Mouse (Mus musculus) embryo, embryonic 11.5 days (tissue): ENCODE results near the gene Morn1.
"Not testable (repeated sequence)": the region's sequence is repeated elsewhere in the genome, so short reads cannot be mapped to it uniquely, and the experiment has no call there.

ENCODE experiments used
- DNase-seq: peaks from one replicate; pipeline ENCODE4 v3.0.0-alpha.2; 2012; ENCODE audit warnings: low read depth, low spot score

The Morn1 gene

DNA sequence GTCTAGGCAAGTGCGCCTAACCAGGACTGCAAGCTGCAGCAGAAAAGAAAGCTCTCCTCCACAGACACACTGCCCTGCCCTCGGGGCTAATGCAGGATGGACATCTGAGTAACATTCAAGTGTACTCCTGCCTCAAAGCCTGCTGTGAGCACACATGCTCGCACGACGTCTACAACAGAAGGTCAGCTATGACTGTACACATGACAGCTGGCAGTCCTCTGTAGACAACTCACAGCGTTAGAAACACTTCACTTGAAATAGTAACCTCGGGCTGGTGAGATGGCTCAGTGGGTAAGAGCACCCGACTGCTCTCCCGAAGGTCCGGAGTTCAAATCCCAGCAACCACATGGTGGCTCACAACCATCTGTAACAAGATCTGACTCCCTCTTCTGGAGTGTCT is 7.6 kb upstream of the Morn1 start:
- not testable (repeated sequence) for DNase-seq

DNA sequence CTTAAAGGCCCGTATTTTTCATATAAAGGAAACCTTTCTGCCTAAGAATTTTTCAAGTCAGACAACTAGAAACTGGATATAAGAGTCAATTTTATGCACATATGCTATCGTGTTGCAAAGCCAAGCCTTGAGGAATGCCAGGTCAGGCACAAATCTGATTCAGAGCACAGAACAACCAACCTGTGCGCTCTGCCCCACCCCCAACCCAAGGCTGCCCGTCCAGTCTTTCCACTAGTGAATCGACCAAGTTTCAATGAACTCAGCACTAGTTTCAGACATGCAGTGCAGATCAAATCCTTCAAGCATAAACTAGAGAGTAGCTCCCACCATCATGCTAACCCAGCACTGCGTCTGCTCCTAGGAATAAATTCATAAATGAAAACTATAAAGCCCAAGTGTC is 6.7 kb upstream of the Morn1 start:
- DNase-seq = no peak

DNA sequence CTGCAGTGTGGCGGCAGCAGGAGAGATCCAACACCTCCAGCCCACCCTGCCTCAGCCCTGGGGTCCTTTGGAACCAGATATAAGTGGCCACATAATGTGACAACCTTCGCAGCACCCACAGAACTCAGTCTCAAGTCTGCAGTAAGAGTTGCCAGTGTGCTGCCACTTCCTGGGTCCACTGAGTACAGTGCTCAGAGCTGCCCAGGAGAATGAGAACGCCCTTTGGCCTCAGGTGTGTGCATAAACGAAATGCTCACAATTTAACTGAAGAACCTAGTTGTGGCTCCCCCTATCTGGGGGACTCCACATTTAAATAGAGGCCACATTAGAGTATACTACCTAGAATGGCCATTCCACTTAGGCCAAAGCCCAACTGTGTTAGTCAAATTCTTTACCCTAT is 2.8 kb upstream of the Morn1 start:
- DNase-seq = no peak

DNA sequence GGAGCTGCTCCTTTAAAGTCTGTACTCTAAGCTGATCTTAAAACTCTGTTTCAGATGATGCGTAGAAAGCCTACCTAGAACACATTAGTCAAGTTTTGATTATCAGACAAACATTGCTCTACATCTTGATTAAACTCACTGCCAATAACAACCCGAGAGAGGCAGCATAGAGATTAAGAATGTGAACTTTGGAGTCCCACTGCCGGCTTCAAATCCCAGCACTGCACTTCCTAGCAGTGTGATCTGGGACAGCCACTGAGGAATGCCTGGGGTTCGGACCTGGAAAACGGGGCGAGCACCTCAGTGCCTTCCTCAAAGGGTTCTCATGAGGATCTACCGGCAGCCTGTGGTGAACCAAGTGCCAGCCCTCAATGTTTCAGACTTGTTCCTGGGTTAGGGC is 2.0 kb upstream of the Morn1 start:
- DNase-seq = no peak

DNA sequence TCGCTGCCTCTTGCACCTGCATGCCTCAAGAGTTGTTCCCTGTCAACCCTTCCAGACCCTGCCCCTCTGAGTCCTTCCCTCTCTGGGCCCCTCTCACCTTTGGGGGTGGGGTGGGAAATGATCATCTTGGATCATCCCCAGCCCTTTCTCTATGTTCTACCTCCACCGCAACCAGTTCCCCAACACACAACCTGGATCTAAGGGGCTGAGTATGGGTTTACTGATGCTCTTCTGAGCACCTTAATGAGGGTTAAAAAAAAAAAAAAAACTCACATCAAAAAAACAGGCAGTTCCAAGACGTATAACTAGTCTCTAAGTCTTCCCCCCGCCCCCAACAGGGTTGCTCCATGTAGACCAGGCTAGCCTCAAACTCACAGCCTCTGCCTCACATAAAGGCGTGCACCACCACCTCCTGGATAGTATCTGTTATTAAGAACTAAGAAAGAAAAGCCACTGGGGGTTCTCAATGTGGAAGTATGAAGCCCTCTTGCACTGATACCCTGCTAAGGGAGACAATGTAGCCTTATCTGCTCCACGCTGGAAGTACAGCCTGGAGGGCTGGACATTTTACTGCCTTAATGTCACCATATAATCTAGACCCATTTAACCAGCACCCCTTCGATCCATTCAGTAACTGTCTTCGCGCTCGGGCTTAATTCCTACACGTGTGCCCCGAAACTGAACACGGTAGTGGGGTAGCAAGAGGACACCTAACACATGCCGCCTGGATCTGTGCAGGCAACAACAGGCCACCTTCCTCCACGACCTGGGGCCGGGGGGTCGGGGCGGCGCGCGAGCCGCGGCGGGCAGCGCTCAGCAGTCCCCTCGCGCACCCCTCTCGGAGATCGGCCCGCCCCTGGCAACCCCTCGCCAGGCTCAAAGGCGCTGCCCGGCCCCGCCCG is 920 bp upstream of the Morn1 start:
- no peak for DNase-seq

DNA sequence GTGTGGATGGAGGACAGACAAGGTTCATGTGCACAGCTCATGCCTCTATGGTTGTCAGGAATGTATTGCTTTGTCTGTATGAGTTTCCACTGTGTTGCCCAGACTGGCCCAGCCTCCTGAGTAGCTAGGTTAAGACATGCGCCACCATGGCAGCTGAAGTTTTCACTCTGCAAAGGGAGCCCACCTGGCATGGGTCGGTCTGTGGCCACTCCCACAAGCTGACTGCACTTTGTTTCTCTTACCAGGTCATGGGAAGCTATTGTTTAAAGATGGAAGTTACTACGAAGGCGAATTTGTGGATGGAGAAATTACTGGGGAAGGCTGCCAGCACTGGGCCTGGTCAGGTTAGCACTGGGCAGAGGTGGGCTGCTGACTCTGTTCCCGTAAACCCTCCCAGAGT is 2.9 kb downstream of the Morn1 start:
- DNase-seq = no peak

DNA sequence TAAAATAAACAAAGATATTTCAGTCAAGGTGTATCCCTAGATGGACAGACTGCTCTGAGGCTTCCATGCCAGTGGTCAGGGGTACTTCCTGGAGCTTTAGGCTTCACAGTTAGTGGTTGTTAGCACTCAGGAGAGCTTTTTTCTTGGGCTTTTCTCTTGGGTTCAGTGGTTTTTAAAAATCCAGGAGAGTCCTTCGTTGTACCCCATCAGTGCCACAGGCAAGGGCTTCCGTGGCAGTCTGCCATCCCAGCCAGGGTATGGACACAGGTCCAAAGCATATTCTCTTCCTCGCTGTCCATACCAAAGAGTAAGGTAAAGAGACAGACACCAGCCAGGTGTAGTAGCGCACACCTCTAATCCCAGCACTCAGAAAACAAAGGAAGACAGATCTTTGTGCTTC is 3.8 kb downstream of the Morn1 start:
- DNase-seq = no peak

DNA sequence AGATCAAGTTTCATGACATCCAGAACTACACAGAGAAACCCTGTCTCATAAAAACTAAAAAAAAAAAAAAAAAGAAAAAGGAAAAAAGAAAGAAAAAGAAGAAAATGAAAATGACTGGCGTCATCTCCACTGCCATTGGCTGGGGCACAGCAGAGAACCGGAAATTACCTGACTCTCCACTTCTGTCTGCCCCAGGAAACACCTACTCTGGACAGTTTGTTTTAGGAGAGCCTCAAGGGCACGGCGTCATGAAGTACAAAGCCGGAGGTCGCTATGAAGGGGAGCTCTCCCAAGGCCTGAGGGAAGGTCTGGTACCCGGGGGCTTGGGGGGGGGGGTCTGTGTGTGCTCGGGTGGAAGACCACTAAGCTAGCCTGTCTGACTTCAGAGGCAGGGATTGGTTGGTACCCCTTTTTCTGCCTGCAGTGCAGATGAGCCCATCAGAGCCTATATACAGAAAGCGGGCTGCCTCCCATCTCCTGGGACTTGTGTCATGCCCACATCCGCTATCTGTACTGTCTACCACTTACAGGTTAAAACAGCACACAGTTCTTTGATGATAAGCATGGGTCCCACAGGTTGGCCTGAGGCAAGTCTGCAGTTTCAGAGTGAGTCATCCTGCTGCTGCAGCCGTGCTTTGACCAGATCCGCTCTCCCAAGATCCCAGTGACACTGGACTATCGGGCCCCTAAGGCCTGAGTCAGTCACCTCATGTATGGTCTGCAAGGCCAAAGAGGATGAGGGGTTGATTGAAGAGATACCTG is 4.5 kb downstream of the Morn1 start:
- no peak for DNase-seq

DNA sequence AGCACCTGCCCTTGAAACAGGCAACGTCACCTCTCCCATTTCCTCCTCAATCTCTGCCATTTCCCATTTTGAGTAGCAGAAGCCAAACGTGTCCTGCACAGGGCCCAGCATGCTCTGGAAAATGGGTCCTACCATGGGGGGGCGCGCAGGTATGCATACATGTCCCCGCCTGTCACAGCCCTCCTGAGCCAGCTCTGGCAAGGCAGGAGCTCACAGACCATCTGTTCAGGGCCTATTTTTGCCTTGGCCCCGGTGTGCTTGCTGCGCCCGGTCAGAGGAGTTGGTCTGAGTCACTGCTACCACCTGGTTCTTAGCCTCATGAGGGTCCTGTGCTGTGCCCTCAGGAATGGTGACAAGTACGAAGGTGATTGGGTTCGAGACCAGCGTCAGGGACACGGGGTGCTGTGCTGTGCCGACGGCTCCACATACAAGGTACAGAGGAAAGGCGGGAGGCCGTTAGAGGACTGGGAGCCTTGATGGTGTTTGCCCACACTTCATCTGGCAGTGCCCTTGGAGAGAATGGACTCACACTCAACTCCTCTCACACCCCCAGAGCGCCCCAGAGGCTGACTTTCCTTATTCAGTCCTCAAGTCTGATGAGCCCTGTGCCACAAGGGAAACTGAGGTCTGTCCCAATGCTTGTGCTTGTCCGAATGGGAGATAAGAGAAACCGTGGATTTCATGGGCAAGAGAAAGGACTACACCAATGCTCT is 6.5 kb downstream of the Morn1 start:
- no peak for DNase-seq

DNA sequence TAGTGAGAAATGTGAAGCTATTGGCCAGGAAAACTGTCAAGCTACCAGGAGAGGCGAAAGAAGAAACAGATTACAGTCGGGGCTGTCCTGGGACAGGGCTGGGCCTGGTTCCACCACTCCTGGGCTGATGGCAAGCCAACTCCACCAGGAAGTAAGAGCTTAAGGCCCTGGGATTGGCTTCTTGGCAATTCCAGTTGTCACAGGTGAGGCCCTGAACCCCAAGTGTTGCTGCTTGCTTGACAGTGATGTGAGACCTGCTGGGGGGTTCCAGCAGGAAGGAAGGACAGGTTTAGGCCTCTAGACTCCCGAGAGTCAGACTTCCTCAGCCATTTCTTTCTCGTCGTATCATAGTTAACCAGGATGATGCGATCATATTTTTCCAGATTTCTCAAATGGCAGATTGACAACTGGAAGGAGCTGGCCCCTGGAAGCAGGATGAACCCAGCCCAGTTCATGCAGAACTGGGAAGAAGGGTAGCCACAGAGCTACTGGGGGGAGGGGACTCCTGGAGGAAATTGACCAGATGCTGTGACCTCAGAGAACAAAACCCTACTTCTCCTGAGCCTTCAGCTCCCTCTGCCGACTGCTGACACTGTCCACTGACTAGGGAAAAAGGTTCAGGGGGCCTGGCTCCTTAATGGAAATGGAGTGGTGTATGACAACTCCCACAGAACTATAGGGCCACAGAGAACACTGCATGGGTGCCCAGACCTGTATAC is 7.2 kb downstream of the Morn1 start:
- DNase-seq = no peak

DNA sequence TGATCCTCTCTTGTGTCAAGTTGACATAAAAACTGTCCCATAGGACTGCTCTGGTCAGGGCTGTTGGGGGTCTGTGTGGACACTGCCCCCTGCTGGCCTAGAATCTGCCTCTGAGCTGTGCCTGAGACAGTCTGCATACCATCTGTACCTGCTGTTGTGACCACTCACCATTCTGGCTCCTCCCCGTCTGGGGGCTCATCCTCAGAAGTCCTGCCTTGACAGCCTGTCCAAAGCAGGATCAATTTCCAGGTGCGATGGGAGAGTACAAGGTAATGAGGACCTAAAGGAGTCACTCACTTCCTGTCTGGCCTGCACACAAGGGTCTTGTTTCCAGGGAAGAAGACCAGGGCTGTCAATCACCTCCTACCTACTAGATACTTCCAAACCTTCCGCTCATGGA is 8.2 kb downstream of the Morn1 start:
- no peak for DNase-seq

DNA sequence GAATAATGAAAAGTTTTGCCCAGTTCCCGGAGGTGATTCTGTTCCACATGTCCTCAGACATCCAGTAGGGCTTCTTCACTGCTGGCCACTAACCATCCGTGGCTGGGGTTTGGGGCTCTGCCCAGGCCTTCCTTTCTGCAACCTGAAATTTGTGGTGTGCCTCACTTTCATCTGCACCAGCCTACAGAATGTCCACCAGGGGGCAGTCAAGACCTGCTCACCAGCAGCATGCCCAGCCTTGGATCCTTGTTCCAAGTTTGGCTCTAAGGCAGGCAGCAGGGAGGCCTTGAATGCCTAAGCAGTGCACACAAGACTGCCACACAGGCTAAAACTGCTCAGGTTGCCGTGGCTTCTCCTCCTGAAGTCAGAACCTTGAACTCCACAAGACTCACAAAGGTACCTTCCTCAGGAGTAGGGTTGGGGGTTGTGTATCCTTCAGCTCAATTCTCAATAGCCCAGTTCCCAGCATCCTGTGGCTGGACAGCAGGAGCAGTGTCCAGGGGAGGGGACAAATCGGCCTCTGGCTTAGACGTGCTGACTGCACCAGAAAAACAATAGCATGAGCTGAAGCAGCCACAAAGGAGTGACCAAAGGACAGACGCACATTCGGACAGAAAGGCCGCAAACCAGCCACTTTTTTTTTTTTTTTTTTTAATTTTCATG is 9.0 kb downstream of the Morn1 start:
- DNase-seq = peak; percentile 85

DNA sequence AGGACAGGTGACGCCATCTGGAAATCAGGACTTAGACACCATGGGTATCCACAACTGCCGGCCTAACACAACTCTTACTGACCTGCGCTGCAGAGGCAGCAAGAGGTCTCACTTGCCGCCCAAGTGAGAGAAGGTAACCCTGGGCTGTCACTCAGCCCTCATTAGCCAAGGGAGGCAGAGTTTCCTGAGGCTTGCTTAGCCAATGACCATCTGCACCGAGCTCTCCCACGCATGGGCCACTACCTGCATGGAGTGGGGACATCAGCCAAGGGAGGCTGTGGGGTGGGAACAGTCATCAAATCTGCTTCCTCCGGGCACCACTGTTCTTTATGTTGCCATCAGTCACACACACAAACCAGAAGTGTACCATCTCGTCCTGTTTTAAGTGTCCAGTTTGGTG is 9.6 kb downstream of the Morn1 start:
- no peak for DNase-seq

DNA sequence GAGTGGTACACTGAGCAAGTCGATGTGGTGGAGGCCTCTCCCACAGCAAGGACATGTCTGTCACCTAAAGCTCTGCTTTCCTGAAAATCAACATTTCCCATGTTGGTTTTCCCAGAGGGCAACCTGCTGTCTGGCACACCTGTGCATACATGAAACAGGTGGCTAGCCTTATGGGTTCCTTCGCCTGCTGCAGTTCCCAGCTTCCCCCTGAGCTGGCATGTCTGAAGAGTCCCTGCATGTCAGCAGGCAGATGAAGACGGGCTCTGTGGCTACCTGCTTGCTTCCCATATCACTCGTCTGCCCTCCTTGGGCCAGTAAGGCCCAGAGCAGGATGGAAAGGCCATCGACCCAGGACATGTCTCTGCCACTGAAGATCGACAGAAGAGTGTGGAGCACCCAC is 11.1 kb downstream of the Morn1 start:
- no peak for DNase-seq

DNA sequence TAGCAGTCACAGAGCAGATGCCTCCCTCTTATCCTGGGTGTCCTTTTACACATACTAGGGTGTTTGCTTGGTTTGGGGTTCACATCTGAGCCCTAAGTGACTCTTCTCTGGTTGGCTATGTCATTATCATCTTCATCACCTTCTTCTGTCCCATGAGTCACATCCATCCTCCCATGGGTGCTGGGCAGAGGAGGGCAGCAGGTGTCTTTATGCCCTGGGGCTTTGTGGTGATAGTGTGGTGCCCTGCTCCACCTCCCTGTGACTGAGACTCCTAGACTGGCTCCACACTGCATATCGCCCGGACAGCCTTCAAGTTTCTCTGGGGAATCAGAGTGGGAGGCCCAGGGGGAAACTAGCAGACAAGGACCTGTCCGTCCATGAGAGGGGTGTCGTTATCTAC is 12.2 kb downstream of the Morn1 start:
- DNase-seq = no peak

DNA sequence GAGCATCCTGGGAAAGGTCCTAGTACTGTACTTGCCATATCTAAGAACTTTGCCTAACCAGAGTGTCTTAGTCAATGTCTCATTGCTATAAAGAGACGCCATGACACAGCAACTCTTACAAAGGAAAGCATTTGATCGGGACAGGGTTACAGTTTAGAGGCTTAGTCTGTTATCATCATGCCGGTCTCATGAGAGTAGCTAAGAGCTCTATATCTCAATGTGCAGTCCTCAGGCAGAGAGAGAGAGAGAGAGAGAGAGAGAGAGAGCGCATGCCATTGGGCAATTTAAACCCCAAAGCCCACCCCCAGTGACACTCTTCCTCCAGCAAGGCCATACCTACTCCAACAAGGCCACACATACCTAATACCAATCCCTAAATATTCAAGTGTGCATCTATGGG is 21.5 kb downstream of the Morn1 start:
- DNase-seq = no peak

DNA sequence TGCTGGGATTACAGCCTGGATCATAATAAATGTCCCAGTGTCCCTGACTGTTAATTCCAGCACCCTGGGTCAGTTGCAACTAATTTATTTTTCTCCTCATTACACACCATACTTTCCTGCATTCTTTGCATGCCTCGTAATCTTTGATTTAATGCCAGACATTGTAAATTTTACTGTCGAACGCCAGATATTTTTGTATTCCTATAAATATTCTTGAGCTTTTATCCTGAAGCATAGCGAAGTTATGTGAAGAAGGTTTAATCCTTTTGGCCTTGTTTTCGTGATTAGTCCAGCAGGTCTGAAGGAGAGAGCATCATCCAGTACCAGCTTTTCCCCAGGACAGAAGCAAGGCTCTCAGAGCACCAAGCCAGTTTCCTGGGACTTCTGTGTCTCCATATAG is 23.1 kb downstream of the Morn1 start:
- DNase-seq = no peak

DNA sequence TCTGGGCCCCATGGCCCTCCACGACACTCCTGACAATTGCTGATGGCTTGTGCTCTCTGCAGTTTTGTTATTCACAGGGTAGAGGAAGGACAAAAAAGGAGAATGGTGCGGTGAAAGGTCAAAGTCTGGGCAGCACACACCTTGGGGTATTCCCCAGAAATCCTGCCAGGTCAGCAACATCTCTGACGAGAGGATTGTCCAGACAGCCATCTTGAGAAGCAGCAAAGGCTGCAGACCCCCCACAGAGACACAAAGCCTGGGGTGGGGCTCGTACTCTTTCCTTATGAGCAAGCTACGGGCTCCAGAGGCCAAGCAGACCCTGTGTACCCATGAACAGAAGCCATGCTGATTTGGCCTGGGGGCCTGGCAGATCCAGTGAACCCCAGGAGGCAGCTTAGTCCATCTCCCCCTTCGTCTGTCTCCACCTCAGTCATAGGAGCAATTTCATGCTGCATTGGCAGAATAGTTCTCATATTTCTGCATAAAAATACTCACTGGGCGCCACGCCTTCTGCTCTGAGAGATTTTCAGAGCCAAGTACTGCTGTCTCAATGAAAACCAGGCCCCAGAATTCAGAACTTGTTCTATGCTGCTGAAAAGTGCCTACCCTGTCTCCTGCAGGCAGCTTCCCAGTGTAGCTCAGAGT is 27.5 kb downstream of the Morn1 start:
- no peak for DNase-seq

DNA sequence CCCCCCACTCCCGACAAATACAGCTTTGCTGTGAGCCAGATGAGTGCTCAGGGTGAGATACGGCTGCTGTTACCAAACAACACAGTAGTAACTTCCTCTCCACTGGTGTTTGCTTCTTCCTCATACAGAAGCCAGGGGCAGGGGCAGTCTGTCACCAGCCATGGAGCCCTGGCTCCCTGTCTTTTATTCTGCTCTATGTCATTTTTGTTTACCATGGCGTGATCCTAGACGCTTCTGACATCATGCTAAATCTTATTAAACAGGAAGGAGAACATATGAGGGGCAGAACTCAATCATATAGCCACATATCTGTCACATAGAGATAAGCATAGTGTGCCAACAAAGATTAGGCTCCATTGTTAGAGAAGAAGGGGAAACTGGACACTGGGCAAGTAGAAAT is 30.2 kb downstream of the Morn1 start:
- no peak for DNase-seq

DNA sequence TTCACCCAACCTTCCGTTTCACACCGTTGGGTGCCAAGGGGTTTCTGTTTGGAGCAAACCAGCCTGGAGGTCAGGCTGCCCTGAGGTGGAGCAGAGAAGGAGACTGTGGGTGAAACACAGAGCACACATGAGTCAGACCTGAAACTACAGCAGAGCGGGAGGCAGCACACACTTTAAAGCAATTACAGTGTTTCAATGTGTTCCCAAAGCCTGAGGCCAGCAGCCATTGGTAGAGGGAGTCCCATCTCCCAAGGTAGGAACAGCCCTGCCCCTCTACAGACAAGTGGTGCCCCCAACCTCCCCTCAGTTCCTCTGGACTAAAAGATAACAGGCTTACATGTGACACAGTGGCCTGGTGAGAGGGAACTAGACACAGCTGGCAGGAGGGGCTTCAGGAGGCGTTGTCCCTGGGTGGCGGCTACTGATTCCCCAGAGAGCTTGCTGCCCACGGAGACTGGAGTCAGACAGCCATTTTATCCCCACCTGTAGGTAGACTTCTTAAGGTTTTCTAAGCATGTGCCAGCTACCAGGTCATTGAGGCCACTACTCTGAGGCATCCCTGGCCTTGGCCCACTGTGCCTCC is 31.1 kb downstream of the Morn1 start:
- no peak for DNase-seq
